Mouse (Mus musculus) myocyte (in vitro differentiated cells): ENCODE results near the gene Gp1ba.

Source experiments
- MAX ChIP-seq: IDR thresholded peaks from one replicate; pipeline ENCODE4 v1.6.1; 2011; ENCODE audit warnings: low read depth, mild to moderate bottlenecking, control low read depth
- MYOD1 ChIP-seq, 3 experiments: IDR thresholded peaks; one replicate each; pipeline ENCODE4 v1.6.1; 2011; ENCODE audit warnings: control low read depth in 2 of 3, low read depth in 2 of 3, mild to moderate bottlenecking in 2 of 3, moderate library complexity in 1 of 3; ENCODE audit not compliant: insufficient read length in 2 of 3, control insufficient read depth in 1 of 3
- MYOG ChIP-seq, 3 experiments: IDR thresholded peaks; one replicate each; pipeline ENCODE4 v1.6.1; 2011; ENCODE audit warnings: control low read depth in 2 of 3, low read depth in 2 of 3, mild to moderate bottlenecking in 2 of 3; ENCODE audit not compliant: insufficient read length in 2 of 3, control insufficient read depth in 1 of 3, insufficient read depth in 1 of 3
- POLR2A ChIP-seq: IDR thresholded peaks from one replicate; pipeline ENCODE4 v1.6.1; 2011; ENCODE audit warnings: low read depth, mild to moderate bottlenecking, control low read depth, moderate library complexity; ENCODE audit not compliant: insufficient read length
- POLR2AphosphoS2 ChIP-seq: IDR thresholded peaks from one replicate; pipeline ENCODE4 v1.6.1; 2011; ENCODE audit warnings: low read depth, control low read depth; ENCODE audit not compliant: insufficient read length
- USF1 ChIP-seq: IDR thresholded peaks from one replicate; pipeline ENCODE4 v1.6.1; 2011; ENCODE audit warnings: low read depth, mild to moderate bottlenecking, control low read depth, moderate library complexity

- peak; percentile 71 for TF ChIP-seq POLR2A
- no peak for TF ChIP-seq MAX
- TF ChIP-seq USF1, result no peak
- peak in 1 of 3 experiments; percentile 40 for TF ChIP-seq MYOG (IDR thresholded peaks at IDR 0.05; ENCODE audit: control insufficient read depth in 1 of 3, insufficient read depth in 1 of 3, insufficient read length in 2 of 3, low read depth in 2 of 3)
- TF ChIP-seq MYOD1 (IDR thresholded peaks at IDR 0.05; ENCODE audit: control insufficient read depth in 1 of 3, insufficient read length in 2 of 3, low read depth in 2 of 3), result peak in 1 of 3 experiments; percentile 43
- peak; percentile 80 for TF ChIP-seq POLR2AphosphoS2
These were observed 18.0 kb downstream of the Gp1ba start, which contains the start of gene Eno3 for GRCm38 (mm10) chr11:70656964-70657363.
